Mouse (Mus musculus): Measurements from ENCODE around the gene Ece1.

Ece1 gene

DNA sequence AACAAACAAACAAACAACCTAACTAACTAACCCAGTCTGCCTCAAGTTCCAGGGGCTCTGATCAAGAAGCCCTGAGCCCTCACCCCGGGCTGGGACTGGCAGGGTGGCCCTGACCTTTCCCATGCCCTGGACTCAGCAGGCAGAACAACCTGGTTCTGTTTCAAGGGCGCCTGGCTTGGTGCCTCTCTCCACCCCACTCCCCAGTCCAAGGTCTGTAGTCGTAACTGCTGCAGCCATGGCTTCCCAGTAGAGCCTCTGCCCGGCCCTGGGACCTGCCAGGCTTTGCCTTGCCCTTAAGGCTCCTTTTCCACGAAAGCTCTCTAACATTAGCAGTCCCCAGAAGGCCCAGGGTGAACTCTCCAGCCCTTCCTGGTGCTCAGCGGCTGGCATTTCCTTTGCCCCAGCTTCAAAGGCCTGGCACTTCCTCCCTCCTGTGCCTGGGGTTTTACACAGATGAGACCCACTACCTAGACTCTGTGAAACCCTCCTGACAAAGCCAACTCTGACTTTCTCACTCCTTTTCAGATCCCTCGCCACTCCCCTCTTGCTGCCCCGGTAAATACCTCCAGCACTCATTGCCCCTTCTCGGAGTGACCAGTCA lies 6.2 kb upstream of the Ece1 start:
- DNase-seq (ENCODE audit: low spot score), result no peak

DNA sequence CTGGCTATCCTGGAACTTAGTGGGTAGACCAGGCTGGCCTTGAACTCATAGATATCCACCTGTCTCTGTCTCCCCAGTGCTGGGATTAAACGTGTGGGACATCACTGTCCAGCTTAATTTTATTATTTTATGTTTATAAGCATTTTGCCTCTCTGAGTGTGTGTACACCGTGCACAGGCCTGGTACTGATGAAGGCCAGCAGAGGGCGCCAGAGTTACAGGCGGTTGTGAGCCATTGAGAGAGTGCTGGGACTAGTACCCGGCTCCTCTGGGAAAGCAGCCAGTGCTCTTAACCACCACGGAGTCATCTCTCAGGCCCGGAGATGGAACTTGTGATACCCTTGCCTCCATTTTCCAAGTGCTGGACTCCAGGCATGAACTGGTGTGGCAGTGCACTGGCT lies 4.9 kb upstream of the Ece1 start:
- peak; percentile 74 for DNase-seq (ENCODE audit: low spot score)

GRCm38 (mm10) chr4:137858371-137858770 lies 3.7 kb upstream of the Ece1 start:
- DNase-seq (ENCODE audit: low spot score), result no peak

GRCm38 (mm10) chr4:137861461-137862011 lies 501 bp upstream of the Ece1 start:
- no peak for DNase-seq (ENCODE audit: low spot score)

- DNase-seq (ENCODE audit: low spot score), result peak; percentile 46
Measured at GRCm38 (mm10) chr4:137862516-137863240, 641 bp downstream of the Ece1 start.

GRCm38 (mm10) chr4:137864031-137864430 lies 2.0 kb downstream of the Ece1 start:
- no peak for DNase-seq (ENCODE audit: low spot score)

GRCm38 (mm10) chr4:137864769-137865168 lies 2.7 kb downstream of the Ece1 start:
- no peak for DNase-seq (ENCODE audit: low spot score)

DNA sequence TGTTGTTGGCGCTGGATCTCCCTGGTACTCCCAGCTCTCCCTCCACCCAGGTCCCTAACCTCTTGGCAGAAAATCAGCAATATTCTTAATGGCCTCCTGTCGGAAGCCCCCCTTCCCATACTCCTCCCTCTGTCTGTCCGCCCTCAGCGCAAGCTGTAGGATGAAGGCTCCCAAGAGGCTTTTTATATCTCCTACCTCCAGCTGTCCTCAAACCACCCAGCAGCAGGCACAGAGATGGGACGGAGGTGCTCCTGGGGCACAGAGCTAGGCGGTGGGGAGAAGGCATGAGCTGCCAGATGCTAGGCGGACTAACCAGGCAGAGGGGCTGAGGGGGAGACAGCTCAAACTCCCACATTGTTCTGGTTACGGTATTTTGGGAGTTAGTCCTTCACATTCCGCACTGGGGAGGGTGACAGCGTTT lies 3.2 kb downstream of the Ece1 start:
- DNase-seq (ENCODE audit: low spot score), result no peak

GRCm38 (mm10) chr4:137866206-137866863 lies 4.3 kb downstream of the Ece1 start:
- peak; percentile 67 for DNase-seq (ENCODE audit: low spot score)

DNA sequence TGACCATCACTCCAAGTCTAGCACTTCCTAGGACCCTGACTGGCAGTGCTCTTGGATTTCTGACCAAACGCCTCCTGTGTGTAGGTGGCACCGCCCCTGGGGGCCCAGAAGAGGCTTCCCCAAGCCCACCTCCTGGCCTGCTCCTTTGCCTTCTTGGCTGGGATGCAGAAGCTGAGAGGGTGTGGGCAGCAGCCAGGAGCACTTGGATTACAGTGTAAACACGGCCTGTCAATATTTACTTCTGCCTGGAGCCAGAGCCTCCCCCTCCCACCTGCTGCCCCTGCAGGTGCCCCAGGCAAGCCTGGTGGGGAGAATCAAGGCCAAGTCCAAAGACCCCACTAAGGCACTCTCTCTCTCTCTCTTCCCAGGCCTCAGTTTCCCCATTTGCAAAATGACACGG lies 5.2 kb downstream of the Ece1 start:
- DNase-seq (ENCODE audit: low spot score), result no peak

DNA sequence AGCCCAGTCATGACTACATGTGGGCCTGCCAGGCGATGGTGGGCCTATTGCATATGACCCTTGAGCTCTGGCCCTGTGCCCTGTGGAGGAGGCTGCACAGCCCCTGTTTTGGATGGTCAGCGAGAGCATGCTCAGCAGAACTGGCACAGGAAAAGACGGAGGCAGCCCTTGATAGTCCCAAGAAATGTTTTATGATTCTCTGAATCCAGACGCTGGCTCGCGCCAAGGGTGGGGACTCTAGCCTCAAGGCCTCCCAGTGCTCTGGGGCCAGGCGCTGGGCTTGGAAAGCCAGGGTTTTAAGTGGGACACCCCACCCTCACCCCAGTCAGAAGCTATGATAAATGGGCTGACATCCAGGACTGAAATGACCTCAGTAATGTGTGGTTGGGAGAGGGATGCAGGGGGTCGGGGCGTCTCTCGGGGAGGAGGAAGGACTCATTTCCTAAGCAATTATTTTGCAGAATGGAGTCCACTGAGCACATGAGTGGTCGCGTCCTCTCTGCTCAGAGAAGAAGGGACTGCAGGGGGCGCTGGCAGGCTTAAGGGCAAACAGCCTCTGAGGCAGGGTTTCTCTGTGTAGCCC lies 5.7 kb downstream of the Ece1 start:
- no peak for DNase-seq (ENCODE audit: low spot score)

DNA sequence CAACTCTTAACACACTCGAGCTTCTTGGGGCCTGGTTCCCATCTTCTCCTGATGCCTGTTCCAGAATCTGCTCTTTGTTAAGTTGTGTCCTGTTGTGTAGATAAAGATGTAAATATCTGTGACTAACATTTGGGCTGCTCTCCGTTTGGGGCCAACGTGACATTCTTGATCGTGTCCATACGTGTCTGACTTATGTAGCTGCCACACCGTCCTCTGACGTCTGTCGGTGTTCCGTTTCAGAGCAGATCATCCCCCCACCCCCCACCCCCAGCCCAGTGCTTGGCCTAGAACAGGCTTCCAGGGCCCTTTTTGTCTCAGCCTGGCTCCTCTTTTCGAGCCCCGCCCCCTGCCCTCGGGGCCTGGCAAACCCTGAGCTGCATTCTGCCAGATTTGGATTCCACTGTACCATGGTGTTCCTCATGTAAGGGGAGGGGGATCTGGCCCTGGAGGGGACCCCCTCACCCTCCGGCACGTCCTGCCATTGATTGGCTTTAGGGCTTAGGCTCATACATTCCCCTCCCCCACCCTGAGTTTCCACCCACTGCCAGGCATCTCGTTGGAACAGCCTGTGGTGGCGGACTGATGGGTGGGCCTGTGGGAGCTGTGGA lies 7.7 kb downstream of the Ece1 start:
- DNase-seq (ENCODE audit: low spot score), result peak; percentile 41

GRCm38 (mm10) chr4:137870979-137871378 lies 8.9 kb downstream of the Ece1 start:
- DNase-seq (ENCODE audit: low spot score), result no peak

DNA sequence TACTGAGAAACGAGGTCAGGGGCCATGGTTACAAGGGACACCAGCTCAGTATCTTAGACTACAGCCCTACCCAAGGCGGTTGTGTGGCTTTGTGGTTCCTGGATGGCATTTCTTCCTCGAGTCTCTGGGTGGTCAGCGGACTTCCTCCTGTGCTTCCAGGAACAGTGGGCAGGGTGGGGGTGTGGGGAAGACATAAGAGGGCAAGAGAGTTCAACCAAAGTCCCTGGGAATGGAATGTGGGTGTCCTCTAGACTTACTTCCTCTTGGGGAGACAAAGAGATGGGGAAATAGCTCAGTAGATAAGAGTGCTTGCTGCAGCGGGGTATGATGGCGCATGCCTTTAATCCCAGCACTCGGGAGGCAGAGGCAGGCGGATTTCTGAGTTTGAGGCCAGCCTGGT lies 9.4 kb downstream of the Ece1 start:
- no peak for DNase-seq (ENCODE audit: low spot score)

GRCm38 (mm10) chr4:137874337-137874736 lies 12.3 kb downstream of the Ece1 start:
- no peak for DNase-seq (ENCODE audit: low spot score)

GRCm38 (mm10) chr4:137874826-137875225 lies 12.8 kb downstream of the Ece1 start:
- no peak for DNase-seq (ENCODE audit: low spot score)

- no peak for DNase-seq (ENCODE audit: low spot score)
Measured at GRCm38 (mm10) chr4:137875466-137876092, 13.5 kb downstream of the Ece1 start.

DNA sequence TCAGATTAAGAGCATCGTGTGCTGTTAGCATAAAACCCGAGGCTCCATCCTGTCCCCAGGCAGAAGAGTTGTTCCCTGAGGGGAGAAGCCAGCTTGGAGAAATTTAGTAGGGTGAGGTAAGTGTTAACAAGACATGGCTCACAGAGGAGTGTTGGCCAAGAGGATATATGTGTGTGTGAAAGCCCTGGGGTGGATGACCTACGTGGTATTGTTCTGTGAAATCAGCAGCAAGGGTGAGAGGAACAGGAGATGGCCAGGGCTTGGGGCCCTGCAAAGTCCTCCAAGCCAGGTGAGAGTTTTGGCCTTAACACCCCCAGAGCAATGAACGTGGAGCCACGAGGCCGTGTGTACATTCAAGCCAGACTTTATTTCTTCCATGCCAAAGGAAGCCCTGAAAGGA lies 14.8 kb downstream of the Ece1 start:
- no peak for DNase-seq (ENCODE audit: low spot score)

- DNase-seq (ENCODE audit: low spot score), result peak; percentile 84
Measured at GRCm38 (mm10) chr4:137877432-137877881, 15.4 kb downstream of the Ece1 start.

DNA sequence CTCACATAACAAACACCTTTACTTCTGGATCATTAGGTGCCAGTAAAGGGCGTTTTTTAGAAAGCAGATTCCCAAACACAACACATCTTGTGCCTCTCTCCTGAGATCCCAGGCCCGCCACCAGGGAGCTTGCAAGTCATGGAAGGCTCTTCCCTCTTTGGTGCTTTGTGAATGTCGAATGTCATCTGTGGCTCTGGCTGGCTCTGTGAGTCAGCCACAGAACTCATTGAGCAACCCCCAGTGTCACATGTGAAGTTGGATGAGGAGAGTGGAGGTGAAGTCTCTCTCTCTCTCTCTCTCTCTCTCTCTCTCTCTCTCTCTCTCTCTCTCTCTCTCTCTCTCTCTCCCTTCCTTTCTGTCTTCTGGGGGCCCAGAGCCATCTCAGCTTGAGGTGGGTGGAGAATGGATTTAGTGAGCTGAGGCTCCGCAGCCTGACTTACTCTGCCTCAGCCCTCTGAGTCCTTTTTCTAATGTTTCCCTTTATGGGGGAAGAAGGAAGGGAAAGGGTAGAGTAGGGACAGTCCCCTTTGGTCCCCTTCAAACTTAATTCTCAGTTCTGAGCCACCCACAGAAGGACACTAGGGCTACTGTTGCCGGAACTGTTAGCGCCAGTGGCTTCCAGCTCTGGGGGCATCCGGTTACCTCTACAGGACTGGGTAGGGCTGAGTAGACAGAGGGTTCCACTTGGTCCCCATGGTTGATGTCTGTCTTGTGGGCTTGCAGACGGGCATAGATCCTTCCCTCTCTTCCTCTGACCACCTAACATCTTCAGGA lies 17.5 kb downstream of the Ece1 start:
- DNase-seq (ENCODE audit: low spot score), result no peak

GRCm38 (mm10) chr4:137881445-137881844 lies 19.4 kb downstream of the Ece1 start:
- no peak for DNase-seq (ENCODE audit: low spot score)

Measured in embryo, embryonic 10.5 days (tissue).